Mouse (Mus musculus) erythroblast, embryonic 14.5 days (primary cell): ENCODE measurements around the gene Cartpt. TPM values are rescaled to one million over a fixed set of nuclear protein-coding genes. Genes with fewer than 3 reads are reported as not detected.
"Not testable (repeated sequence)": the region's sequence is repeated elsewhere in the genome, so short reads cannot be mapped to it uniquely, and the experiment has no call there.

Experiments used
- H3K27me3 ChIP-seq: 2 replicates; pipeline ENCODE4 v1.6.1; 2012; ENCODE audit warnings: inconsistent platforms; ENCODE audit not compliant: control insufficient read depth
- H3K36me3 ChIP-seq: 2 replicates; pipeline ENCODE4 v1.6.1; 2012; ENCODE audit warnings: mild to moderate bottlenecking, inconsistent platforms; ENCODE audit not compliant: control insufficient read depth
- H3K4me1 ChIP-seq: 2 replicates; pipeline ENCODE4 v1.6.1; 2012; ENCODE audit warnings: inconsistent platforms; ENCODE audit not compliant: control insufficient read depth
- H3K4me3 ChIP-seq: replicated peaks from 2 replicates; pipeline ENCODE3; 2012; ENCODE audit warnings: moderate library complexity, mild to moderate bottlenecking, inconsistent platforms
- H3K9me3 ChIP-seq: 2 replicates; pipeline ENCODE4 v1.6.1; 2012; ENCODE audit warnings: low read length, inconsistent platforms, mixed read lengths; ENCODE audit not compliant: control insufficient read depth
- GATA1 ChIP-seq: IDR thresholded peaks from 2 replicates; pipeline ENCODE4 v1.6.1; 2012; ENCODE audit warnings: low read length, inconsistent platforms, mixed read lengths
- TAL1 ChIP-seq: IDR thresholded peaks from 3 replicates; pipeline ENCODE4 v1.6.1; 2012; ENCODE audit warnings: low read length, inconsistent platforms, mixed read lengths
- polyA plus RNA-seq: library from polyadenylated mRNA; stranded (reverse); fragments of >175 nt; gene quantifications from 2 replicates; pipeline ENCODE4 v1.2.3, GENCODE M21; 2012

Cartpt gene
- polyA plus RNA-seq, 1 experiment, result not detected

DNA sequence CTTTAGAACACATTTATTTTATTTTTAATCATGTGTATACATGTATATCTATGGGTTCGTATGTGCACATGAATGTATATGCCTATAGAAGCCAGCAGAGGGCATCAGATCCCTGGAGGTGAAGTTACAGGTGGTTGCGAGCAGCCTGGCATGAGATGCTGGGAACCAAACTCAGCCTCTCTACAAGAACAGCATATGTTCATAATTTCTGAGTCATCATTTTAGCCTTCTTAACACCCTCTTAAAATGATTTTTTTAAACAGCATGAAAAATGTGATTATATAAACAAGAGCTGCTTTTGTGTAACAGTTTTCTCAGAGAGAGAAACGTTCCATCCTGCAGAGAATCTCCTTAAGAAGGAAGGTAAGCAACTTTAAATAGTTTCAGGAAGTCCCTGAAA, 40.2 kb downstream of the Cartpt start:
- Histone ChIP-seq H3K4me1 (no peaks in the 10 kb centered on the region), H3K36me3 (no peaks in the 10 kb centered on the region), H3K4me3 (no peak overlapping the region), H3K27me3 (no peaks in the 10 kb centered on the region), H3K9me3 (no peaks in the 10 kb centered on the region)
- TF ChIP-seq TAL1 (no peak), GATA1 (no peak)

DNA sequence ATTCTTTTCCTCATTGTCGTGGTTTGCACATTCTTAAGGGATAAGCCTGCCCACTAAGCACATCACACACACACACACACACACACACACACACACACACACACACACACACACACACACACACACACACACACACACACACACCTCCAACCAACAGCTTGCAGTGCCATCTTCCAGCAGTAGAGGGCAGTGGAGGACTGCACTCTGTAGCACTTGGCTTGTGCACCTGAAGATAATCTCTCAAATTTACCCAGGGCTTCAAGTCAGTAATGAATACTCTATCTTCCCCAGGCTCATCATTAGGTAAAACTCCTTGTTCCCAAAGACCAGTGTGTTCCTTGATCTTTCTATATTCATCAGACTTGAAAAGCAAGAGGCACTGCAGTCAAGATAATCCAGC, 41.8 kb downstream of the Cartpt start:
- Histone ChIP-seq H3K27me3 (no peaks in the 10 kb centered on the region), H3K36me3 (no peaks in the 10 kb centered on the region), H3K4me3 (no peak overlapping the region), H3K4me1 (no peaks in the 10 kb centered on the region), H3K9me3 (no peaks in the 10 kb centered on the region)
- no peak for TF ChIP-seq TAL1

DNA sequence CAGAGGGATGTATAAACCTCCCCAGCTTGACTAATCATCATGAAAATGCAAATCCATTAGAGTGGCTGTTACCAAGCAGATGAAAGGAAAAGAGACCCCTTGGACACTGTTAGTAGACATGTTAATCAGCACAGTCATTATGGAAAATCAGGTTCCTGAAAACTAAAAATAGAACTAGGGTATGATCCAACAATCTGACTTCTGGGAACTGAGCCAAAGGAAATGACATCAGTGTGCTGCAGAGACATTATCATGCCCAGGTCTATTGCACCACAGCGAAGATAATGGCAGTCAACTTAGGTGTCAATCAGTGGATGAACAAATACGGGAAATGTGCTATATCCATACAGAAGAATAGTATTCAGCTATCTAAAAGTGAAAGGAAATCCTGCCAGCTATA, 43.0 kb downstream of the Cartpt start:
- Histone ChIP-seq H3K4me1 (no peaks in the 10 kb centered on the region), H3K27me3 (no peaks in the 10 kb centered on the region), H3K4me3 (no peak overlapping the region), H3K36me3 (no peaks in the 10 kb centered on the region), H3K9me3 (no peaks in the 10 kb centered on the region)
- TF ChIP-seq TAL1 (no peak), GATA1 (no peak)

GRCm38 (mm10) chr13:99857336-99857735, 43.6 kb downstream of the Cartpt start:
- Histone ChIP-seq H3K36me3 (no peaks in the 10 kb centered on the region), H3K27me3 (no peaks in the 10 kb centered on the region), H3K4me3 (no peak overlapping the region), H3K4me1 (no peaks in the 10 kb centered on the region), H3K9me3 (no peaks in the 10 kb centered on the region)
- TF ChIP-seq TAL1, result no peak

- Histone ChIP-seq H3K4me1 (no peaks in the 10 kb centered on the region), H3K4me3 (no peak overlapping the region), H3K9me3 (no peaks in the 10 kb centered on the region), H3K27me3 (no peaks in the 10 kb centered on the region), H3K36me3 (no peaks in the 10 kb centered on the region)
- TF ChIP-seq TAL1, result no peak
- no peak for TF ChIP-seq GATA1
Observed at GRCm38 (mm10) chr13:99855229-99855628, 45.7 kb downstream of the Cartpt start.

DNA sequence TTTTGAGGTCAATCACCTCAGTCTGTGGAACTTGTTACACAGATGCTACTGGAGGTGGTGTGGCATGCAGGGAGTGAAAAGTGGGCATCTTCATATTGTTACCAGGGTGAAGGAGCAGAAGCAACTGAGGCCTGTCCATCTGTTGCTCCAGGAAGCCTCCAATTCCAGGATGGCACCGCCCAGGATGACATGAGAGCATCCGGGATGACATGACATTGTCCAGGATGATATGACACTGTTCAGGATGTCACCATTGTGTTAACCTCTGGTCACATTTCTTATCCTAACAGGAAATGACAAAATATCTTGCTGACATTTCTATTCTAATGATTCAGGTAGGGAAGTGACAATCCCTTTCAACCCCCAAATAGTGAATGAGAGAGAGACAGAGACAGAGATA, 47.8 kb downstream of the Cartpt start:
- Histone ChIP-seq H3K4me1 (no peaks in the 10 kb centered on the region), H3K27me3 (no peaks in the 10 kb centered on the region), H3K4me3 (no peak overlapping the region), H3K9me3 (no peaks in the 10 kb centered on the region), H3K36me3 (no peaks in the 10 kb centered on the region)
- TF ChIP-seq TAL1, result no peak
- no peak for TF ChIP-seq GATA1

DNA sequence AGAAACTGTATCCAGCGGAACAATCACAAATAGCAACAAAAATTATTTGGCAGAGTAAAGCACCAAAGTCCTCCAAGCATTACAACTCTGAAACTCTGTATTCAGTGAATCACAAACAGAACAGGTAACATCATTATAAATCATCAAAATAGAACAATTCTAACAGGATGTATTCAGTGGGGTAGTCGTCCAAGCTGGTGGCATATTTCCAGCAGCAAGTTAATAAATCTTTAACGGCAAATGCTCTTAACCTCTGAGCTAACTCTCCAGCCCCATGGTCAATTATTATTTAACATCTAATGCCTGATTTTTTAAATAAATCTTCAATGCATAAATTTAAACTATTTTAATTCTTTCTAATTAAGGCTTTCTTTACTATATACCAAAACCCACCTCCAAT, 48.5 kb downstream of the Cartpt start:
- not testable (repeated sequence) for H3K27me3 ChIP-seq, H3K4me1 ChIP-seq

GRCm38 (mm10) chr13:99851026-99851425, 49.9 kb downstream of the Cartpt start:
- no peaks in the 10 kb centered on the region for H3K4me1 ChIP-seq
- TF ChIP-seq TAL1 (no peak), GATA1 (no peak)
- H3K27me3 ChIP-seq, result no peaks in the 10 kb centered on the region
- H3K4me3 ChIP-seq, result no peak overlapping the region
- no peaks in the 10 kb centered on the region for H3K36me3 ChIP-seq
- H3K9me3 ChIP-seq, result no peaks in the 10 kb centered on the region

More for the DNA sequence above, 48.5 kb downstream of the Cartpt start:
- H3K36me3 ChIP-seq, H3K9me3 ChIP-seq, H3K4me3 ChIP-seq: not testable (repeated sequence)

DNA sequence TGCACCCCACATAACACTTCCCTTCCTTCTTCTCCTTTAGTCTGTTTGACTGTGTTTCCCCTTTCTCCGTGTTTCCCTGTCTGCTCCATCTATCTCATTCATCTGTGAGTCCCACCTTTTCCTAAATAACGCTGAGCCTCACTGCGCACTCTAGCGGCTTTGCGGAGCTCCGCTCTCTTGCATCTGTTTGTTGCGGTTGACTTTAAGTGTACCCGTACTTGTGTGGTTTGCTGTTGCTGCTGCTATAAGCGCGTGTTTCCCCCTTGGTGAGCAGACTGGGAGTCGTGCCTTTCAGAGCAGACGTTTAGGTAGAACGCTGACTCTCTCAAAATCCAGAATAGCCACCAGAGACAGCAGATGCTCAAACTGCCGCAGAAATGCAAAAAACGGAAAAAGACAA, 51.3 kb downstream of the Cartpt start:
- TF ChIP-seq GATA1 (no peak), TAL1 (no peak)
- no peaks in the 10 kb centered on the region for H3K27me3 ChIP-seq
- no peaks in the 10 kb centered on the region for H3K4me1 ChIP-seq
- no peak overlapping the region for H3K4me3 ChIP-seq
- no peaks in the 10 kb centered on the region for H3K9me3 ChIP-seq
- H3K36me3 ChIP-seq, result no peaks in the 10 kb centered on the region

Other genes starting within 250 kb of the Cartpt start
- gene Mccc2, start 114.5 kb upstream of the Cartpt start, polyA plus RNA-seq, result 0.14 and 0.15 TPM in 2 replicates
- 0.13 and 0.21 TPM in 2 replicates for gene Bdp1, start 203.0 kb upstream of the Cartpt start, polyA plus RNA-seq
- gene Serf1, start 206.9 kb upstream of the Cartpt start, polyA plus RNA-seq, result 0.76 and 1.0 TPM in 2 replicates
- 3.3 and 4.1 TPM in 2 replicates for gene Smn1, start 223.8 kb upstream of the Cartpt start, polyA plus RNA-seq